Mouse (Mus musculus) liver, adult 2 months (tissue): Measurements from ENCODE around the gene Stx3.
A peak's percentile ranks its signal among the peaks of the same experiment; 100 is the strongest.

ENCODE experiments used
- CTCF ChIP-seq: fragments of 200-500 bp; IDR thresholded peaks from 2 replicates; pipeline ENCODE4 v1.5.1; 2011; ENCODE audit warnings: low read depth, low read length, control low read depth
- POLR2A ChIP-seq: fragments of 200-500 bp; IDR thresholded peaks from 2 replicates; pipeline ENCODE4 v1.6.1; 2011; ENCODE audit warnings: low read length, control low read depth; ENCODE audit not compliant: insufficient read depth; ENCODE audit errors: extremely low read depth

GRCm38 (mm10) chr19:11819800-11820199 is 597 bp upstream of the Stx3 start:
- peak; percentile 67 for TF ChIP-seq CTCF
- no peak for TF ChIP-seq POLR2A
